Mouse (Mus musculus): ENCODE measurements at regions not wholly inside any gene's neighbourhood (a gene's known extent, or its start where the extent isn't known, plus 50 kb on each side); places are given as distances from the start of the nearest gene placed in this dataset.

DNA sequence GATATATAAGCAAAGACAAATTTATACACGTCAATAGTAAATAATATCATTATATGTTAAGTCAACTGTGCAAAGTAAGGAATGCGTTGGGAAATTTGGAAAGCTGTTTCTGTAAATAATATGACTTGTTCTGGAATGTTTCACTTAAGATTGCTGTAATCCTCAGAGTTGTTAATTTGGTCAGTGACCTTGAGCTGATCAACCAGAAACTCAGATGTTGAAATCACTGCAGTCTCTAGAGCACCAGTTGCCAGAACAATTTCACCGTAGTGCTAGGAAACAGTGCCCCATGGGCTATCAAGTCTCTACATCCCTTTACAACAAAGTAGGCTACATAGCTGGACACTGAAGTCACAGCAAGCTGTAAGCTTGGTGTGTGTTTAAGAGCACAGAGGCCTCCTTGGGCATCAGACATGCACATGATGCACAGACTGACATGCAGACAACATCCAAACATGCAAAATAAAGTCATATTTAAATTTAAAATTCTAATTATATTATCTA is 212.6 kb downstream of the Pik3r1 start:
- DNase-seq (ENCODE audit: low spot score) = no peak

DNA sequence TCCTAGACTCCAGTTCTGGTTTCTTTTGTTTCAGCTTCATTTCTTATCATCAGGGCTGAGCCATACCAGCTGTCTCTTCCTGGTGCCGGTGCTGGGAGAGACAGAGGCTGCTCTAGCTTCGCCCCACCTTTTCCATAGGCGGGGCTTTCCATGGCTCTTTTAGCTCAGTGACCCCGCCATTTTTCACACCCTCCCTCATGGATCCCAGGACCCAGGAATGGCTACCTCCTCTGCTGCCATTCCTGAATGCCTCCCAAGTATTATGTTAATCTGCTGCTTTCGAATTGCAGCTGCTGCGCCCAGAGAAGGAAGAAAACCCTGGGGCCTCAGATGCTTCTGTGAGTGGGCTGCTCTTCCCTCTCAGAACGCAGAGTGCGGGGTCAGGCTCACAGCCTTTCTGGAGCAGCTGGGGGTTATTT is 214.9 kb downstream of the Pik3r1 start:
- DNase-seq (ENCODE audit: low spot score) = no peak

GRCm38 (mm10) chr13:101552451-101552850 is 215.6 kb downstream of the Pik3r1 start:
- DNase-seq (ENCODE audit: low spot score) = no peak

DNA sequence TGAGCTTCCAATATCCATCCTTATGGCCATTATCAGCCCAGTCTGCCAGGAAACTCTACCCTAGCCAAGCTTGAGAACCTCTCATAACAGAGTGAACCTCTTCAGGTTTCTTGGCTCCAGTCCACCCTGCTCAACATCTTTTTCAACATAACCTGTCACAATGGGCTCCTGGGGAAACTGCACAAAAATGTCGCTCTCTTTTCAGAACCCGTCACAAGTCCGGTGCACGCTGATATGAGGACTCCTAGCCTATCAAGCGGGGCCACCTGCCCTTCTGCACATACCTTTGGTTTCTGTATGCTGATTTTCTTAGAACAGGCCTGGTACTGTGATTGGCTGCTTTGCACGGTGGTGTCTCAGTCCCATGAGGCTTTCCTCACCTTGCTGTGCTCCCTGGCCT is 216.9 kb downstream of the Pik3r1 start:
- no peak for DNase-seq (ENCODE audit: low spot score)

DNA sequence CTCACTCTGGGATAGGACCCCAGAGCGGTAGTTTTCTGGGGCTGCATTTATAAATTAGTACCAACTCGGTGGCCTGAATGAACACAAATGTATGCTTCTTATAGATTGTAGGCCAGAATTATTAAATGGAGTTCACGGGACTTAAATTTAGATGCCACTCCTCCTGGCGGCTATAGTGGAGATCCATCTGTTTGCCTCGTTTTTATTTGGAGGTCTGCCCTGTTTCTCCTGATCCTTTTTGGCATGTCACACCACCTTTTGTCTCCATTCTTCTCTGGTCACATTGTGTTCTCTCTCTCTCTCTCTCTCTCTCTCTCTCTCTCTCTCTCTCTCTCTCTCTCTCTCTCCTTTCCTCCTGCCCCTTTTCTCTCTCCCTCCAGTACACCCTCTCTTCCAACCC is 217.5 kb downstream of the Pik3r1 start:
- DNase-seq (ENCODE audit: low spot score) = no peak

DNA sequence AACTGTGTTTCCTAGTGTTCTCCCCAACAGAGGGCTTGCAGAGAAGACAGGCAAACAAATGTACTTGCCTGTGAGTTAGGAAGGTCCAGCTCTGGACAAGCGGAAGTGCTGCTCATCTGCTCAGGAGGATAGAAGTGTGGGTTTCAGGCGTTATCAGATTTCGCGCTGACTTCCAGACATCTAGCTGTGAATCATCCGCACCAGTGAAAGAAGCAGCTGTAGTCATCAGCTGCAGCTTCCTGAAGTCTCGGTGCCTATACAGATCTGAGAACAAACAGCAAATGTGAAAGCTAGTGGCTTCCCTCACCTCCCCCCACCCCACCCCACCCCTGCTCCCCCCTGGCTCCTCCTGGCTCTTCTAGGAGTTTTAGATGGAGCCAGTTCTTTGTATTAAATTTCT is 220.1 kb downstream of the Pik3r1 start:
- no peak for DNase-seq (ENCODE audit: low spot score)

DNA sequence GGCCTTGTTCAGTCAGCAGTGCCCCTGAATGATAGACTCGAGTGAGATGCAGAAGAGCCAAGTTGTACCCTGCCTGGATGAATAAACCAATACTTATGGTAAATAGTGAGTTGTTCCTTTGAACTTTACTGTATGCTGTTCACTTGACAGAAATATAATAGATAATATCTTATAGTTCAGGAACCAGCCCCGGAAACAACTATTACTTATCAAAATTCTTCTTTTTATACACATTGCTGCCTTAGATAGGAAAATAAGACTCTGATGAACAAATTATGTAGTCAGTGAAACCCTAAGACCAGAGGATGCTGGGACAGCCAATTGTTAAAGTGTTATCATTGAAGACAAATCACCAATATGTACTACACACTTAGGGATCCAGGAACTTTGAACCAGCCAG is 220.7 kb downstream of the Pik3r1 start:
- no peak for DNase-seq (ENCODE audit: low spot score)

DNA sequence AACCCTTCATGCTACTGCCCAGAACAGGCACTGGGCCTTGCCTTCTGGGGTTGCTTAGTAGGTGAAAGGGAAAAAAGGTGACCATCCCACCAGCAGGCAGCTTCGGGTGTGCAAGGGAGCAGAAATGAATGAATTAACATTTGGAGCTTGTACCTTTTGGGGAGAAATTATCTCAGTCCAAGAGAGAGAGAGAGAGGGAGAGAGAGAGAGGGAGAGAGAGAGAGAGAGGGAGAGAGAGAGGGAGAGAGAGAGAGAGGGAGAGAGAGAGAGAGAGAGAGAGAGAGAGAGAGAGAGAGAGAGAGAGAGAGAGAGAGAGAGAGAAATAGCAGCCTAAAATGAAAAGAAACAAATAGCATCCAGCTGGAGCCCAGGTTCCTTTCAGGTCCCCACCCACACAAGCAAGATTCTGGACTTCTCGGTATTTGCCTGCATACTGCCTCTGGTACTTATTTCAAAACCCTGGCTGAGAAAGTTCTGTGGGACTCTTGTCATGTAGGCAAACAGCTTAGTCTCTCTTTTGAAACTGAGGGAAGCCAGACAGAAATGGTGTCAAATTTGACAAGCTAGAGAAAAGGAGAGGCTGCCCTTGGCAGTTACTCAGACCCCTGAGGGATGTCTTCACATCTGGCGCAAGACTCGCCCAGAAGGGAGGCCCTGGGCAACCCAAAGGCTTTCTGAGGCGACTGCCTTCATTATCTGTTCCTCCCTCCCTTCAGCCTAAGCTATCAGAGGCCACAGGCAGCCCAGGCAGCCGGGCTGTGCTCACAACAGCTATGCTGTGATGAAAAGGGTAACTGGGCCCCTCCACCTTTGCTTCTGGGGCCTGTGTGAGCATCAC is 222.5 kb downstream of the Pik3r1 start:
- no peak for DNase-seq (ENCODE audit: low spot score)

GRCm38 (mm10) chr13:101540391-101541191 is 227.4 kb downstream of the Pik3r1 start:
- DNase-seq (ENCODE audit: low spot score) = peak; percentile 69

- DNase-seq (ENCODE audit: low spot score) = no peak
Observed at GRCm38 (mm10) chr13:101538110-101538509, 229.9 kb downstream of the Pik3r1 start.

- no peak for DNase-seq (ENCODE audit: low spot score)
Observed at GRCm38 (mm10) chr13:101536019-101536418, 232.0 kb downstream of the Pik3r1 start.

- DNase-seq (ENCODE audit: low spot score) = no peak
Observed at GRCm38 (mm10) chr13:101535331-101535866, 232.6 kb downstream of the Pik3r1 start.

DNA sequence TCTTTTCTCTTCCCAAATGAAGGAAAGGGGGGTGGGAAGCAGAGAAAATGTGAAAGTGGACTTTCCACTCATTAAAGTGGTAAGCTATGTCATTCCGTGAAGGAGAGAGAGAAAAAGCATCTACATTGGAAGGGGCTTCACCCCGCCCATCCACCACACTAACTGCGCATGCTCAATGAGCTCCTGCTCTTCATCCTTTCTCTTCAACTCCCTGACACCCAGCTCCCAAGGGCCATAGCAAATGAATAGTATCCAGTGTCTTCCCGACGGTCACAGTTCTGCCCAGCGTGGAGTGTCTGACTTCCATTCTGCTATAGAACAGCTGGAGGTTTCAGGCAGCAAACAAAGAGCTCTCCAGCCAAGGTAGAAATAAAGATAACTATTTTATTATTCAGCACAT is 233.5 kb downstream of the Pik3r1 start:
- DNase-seq (ENCODE audit: low spot score) = no peak

- no peak for DNase-seq (ENCODE audit: low spot score)
Observed at GRCm38 (mm10) chr13:101532913-101533312, 235.1 kb downstream of the Pik3r1 start.

- DNase-seq (ENCODE audit: low spot score) = no peak
Observed at GRCm38 (mm10) chr13:101527691-101528090, 240.3 kb downstream of the Pik3r1 start.

DNA sequence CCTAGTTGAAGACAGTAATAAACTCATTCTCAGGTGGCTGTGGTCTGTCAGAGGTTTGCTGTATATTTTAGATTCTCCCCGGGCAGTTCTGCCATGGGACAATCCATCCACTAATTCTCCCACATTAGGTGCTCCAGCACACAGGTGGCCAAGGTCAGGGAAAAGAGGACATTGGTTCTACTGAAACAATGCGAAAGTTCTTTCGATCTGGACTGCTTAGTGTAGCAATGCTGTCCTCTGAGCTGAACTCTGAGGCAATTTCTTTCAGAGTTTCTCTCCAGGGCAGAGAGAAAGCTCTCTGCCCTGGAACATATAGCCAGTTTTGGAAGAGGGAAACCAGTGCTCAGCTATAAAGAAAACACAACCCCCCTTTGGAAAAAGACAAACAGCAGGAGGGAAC is 243.2 kb downstream of the Pik3r1 start:
- DNase-seq (ENCODE audit: low spot score) = no peak

DNA sequence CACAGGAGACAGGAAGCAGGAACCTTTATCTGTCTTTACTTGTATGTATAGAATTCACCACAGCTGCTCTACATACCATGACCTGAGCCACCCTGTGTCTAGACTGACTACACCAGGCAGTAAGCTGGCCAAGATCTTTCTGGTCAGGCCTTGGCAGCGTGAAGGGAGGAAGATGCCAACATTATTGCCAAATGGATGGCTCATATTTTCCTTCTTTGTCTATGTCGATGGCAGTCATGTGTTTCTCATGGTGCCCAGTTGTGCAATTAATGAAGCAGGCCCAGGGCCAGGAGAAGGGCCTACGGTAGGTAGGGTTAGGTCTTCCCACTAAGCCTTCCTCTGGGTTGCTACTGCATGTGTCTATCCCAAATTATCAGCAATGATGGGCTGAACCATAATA is 243.8 kb downstream of the Pik3r1 start:
- no peak for DNase-seq (ENCODE audit: low spot score)

DNA sequence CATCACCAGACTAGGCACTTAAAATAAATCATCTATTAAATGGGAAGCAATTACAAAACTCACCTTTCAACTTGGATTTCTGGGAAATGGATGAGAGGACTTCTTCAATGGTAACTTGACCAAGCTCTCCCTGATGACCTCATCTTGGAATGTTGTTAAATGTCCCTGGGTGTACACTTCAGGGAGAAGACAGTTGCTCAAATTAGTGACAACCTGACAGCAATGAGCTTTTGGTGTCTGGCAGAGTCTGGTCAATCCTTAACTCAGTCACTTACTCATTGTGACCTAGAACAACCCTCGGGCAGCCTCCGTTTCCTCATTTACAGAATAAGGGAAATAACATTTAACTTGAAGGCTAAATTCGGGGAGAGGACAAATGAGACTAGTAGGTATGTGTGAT is 244.5 kb downstream of the Pik3r1 start:
- no peak for DNase-seq (ENCODE audit: low spot score)

- DNase-seq (ENCODE audit: low spot score) = no peak
Observed at GRCm38 (mm10) chr13:101522597-101522996, 245.4 kb downstream of the Pik3r1 start.

DNA sequence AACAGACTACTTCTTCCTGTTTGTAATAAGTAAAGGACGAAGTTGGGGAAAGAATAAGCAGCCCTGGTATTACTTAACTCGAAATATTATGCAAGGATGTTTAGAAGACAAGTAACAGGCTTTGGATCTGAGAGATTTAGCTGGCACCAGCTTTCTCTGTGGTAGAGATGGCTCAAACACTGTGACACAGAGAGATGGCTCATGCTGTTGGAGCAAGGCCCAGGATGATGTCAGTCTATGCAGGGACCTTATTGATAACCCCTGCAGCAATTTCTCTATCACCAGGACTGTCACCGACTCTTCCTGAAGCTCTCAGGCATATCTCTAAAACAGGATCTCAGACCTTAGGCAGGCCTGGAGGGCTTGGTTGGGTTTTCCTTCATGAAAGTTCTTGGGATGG is 254.7 kb downstream of the Pik3r1 start:
- DNase-seq (ENCODE audit: low spot score) = no peak

- DNase-seq (ENCODE audit: low spot score) = peak; percentile 16
Observed at GRCm38 (mm10) chr13:101509946-101510345, 258.1 kb downstream of the Pik3r1 start.

- no peak for DNase-seq (ENCODE audit: low spot score)
Observed at GRCm38 (mm10) chr13:101508331-101508730, 259.7 kb downstream of the Pik3r1 start.

DNA sequence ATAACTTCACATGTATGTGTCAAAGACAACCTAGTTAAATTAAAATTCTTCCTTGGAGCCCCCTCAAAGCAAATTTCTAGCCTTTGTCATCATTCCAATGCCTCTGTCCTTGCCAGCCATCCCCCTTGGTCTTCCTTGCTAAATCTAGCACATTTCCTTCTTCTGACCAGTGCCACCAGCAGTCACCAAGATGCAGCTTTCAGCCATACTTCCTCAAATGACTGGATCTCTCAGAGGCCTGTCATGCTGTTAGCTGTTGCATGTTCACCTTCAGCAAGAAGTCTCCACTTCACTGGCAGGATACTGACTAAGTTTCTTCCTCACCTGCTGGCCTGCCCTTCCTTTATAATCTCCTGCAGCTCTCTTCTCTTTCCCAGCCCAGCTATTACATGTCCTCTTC is 261.3 kb downstream of the Pik3r1 start:
- DNase-seq (ENCODE audit: low spot score) = no peak

All from urinary bladder, postnatal 14 days (tissue).